Mouse (Mus musculus): ENCODE results near the gene Slc5a4b.

Slc5a4b gene

DNA sequence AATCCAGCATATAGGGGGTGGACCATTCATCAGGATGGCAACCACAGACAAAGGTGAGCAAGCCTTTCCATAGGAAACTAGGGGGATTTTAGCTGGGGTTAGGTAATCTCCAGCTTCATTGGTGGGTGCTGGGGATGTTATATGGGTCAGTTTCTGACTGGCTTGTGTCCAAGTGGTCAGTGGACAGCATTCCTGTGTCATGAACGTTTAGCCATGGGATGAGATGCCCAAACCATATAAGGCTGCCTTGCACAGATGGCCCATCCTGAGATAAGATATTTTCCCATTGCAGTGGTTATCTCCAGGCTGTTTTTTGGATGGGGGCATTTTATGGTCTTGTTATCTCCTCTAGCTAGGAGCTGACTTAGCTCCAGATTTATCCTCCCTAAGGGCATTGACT is 64.0 kb downstream of the Slc5a4b start:
- no peak for DNase-seq (ENCODE audit: extremely low read depth, low read depth, low spot score)

DNA sequence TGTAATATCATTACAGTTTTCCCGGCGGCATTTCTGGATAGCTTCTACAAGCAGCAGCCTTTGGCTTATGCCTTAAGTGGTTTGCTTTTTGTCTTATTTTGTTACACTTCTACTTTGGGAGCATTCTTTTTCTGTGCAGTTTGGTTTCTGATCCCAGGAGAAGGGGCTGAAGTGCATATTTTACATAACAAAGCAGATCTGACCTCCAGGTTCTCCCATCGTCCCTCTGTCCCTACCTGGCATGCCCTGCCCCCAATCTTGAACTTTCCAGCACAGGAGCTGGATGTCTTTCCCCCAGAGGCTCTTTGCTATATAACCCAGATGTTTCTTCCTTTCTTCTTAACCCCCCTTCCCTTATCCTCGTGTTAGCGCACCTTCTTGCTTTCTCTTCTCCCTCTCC is 65.4 kb downstream of the Slc5a4b start:
- no peak for DNase-seq (ENCODE audit: extremely low read depth, low read depth, low spot score)

DNA sequence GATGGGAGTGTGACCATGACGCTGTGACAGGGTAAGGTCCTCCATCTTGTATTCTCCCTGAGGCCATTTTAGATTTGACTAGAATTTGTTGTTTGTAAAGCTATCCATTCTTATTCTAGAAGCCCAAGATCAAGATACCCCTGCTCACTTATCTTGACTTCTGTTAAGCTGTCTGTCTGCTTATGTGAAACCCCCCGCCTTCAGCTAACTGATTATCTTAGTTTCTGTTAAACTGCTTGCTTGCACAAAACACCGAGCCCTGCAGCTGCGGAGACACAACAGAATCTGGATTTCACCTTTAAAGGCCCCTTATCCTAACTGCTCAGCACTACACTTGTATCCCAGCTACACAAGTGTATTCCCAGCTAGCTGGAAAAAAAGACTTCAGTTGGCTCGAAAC is 73.8 kb downstream of the Slc5a4b start:
- DNase-seq (ENCODE audit: extremely low read depth, low read depth, low spot score), result no peak

DNA sequence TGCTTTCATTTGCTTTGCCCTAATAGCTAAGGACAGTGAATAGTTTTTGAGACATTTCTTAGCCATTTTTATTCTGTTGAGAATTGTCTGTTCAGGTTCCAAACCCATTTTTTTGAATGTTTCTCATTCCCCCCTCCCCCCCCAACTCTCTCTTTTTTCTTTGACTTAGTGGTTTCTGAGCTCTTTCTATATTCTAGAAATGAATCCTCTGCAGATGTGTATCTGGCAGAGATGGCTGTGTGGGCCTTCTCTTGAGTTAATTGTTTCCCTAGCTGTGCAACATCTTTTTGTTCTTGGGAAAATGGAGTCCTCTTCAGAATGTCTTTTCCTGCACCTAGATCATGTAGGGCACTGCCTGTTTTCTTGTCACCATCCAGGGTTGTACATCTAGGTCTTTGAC is 75.5 kb downstream of the Slc5a4b start:
- DNase-seq (ENCODE audit: extremely low read depth, low read depth, low spot score), result no peak

DNA sequence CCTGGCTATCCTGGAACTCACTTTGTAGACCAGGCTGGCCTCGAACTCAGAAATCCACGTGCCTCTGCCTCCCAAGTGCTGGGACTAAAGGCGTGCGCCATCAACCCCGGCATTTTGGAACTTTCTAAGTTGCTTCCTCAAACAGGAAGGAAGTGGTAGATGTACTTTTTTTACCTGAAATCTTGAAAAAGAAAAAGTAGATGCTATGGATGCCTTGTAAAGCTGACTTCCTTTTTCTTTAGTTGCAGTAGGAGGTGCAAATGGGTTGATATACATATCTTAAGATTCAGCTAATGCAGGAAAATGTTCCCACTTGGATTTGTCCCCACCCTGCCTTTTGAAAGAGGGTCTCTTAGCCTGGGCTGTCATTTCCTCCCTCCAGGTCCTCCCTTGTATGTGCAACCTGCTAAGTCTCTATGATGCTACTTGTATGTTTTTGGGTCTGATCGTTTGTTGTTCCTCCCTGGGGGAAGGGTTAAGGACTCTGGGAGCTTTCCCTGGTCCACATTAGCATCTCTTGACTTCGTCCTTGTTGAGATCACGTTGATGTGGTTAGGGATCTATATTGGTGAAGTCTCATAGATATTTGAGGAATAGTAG is 76.7 kb downstream of the Slc5a4b start:
- DNase-seq (ENCODE audit: extremely low read depth, low read depth, low spot score), result no peak

DNA sequence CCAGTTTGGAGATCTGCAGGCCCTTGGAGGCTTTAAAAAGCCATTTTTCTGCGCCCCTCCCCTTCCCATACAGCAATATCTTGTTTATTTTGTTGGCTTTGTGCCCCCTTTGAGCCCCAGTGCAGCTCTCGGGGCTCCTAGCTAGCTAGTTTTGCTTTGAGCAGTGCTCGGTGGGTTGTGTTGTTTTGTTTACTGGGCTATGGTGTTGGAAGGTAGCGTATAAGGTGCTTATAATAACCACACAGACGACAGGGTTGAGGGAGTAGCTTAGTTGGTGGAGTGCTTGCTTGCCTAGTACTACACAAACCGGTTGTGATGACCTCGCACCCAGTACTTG is 77.7 kb downstream of the Slc5a4b start:
- no peak for DNase-seq (ENCODE audit: extremely low read depth, low read depth, low spot score)

DNA sequence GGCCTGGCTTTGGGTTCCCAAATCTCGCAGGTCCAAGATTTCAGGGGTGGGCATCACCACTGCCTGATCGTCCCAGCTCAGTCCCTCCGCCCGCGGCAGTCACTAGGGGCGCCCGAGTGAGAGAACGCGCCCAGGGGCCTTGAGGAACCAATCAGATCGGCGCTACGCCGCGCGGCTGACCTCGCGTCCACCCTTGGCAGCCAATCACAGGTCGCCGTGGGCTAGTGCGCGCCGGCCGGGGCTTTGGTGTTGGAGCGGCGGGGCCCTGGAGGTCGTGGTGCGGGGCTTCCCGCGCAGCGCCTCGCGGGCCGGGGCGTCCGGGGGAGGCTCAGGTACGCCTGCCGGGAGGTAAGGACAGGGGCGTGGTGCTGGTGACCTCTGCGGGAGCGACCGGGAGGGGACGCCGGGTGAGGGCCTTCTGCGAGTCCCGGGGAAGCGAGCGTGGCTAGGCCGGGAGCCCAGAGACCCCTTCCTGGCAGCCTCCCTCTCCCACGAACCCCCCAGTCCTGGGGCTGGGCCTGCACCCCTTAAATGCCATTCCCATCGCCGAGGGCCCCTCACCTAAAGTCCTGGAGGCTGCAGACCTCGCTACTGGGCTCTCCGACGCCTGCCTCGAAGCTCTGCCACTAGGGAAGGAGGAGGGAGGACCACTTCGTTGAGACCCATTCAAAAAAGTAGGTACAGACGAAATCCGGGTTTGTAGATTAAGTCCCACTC is 78.2 kb downstream of the Slc5a4b start, which contains the start of gene Zfp280b:
Zfp280b (plus strand) TSS at position 249 of the 717 bp plus-strand sequence.
- no peak for DNase-seq (ENCODE audit: extremely low read depth, low read depth, low spot score)

DNA sequence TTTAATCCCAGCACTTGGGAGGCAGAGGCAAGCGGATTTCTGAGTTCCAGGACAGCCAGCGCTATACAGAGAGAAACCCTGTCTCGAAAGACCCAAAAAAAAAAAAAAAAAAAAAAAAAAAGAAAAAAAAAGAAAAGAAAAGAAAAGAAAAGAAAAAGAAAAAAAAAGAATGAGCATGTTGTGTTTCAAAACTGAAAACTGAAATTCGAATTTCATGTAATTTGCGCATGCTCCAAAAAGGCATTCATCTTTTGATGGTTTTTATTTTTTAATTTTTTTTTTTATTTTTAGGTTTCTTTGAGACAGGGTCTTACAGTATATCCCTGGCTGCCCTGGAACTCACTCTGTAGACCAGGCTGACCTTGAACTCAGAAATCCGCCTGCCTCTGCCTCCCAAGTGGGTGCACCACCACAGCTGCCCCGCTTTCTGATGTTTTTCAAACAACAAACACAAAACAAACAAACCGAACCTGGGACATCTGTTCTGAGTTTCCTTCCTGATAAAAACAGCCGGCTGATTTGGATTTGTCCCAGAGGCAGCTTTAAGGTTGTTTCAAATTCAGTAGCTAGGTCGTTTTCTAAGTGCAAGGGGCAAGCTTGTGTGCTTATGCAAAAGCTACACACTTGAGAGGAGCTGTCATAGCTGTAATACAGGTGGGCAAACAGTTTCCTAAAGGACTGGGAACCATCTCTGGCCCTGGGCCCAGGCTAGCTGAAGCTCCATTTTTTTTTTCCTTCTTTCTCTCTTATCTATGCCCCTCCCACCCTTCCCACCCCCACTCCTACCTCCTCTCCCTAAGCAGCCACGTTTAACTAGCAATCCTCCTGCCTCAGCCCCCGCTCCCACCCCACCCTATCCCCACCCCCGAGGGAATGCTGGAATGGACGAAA is 79.0 kb downstream of the Slc5a4b start:
- no peak for DNase-seq (ENCODE audit: extremely low read depth, low read depth, low spot score)

DNA sequence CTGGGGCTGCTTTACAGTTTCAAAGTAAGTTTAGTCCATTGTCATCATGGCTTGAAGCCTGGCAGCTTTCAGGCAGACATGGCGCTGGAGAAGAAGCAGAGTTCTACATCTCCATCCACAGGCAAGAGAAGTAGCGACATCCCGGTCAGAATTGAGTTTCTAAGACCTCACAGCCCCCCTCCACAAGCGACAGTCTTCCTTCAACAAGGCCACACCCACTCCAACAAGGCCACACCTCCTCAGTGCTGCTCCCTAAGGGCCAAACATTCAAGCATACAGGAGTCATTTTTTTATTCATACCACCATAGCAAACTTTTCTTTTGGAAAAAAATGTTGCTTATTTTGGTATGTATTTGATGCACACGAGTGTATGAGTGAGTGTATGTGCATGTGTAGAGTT is 80.3 kb downstream of the Slc5a4b start:
- no peak for DNase-seq (ENCODE audit: extremely low read depth, low read depth, low spot score)

DNA sequence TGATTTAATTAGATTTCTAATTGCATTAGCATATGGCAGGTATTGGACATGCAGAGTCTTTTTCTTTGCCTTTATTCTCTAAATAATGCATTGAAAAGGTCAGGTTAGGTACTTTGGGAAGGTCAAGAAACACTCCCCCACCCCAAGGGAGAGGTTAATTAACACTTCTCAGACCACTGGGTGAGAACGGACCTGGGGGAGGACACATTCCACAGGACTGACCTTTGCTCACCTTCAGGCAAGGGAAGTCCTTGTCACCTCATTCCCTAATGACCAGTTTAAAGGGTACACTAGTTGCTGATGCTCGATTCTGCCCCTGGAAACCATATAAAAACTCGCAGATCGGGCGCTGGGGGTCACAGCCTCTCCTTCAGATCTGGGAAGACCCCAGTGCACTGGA is 81.5 kb downstream of the Slc5a4b start:
- DNase-seq (ENCODE audit: extremely low read depth, low read depth, low spot score), result no peak

DNA sequence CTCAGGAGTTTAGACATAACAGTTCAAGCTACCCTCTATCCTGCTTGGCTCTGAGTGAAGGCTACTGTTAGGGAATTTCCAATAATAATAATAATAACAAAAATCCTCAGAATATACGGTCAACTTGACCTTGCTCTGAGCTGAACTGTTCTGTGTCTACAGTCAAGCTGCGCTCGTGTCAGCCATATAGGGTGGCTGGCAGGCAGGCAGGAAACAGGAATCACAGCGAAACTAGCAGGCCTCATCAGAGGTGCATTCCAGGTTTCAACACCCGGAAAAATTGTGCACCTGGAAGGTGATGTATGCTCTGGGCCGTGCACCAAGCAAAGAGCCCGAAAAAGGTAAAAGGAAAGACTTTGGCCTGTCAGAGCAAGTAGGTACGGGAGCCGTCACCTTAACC is 82.4 kb downstream of the Slc5a4b start:
- no peak for DNase-seq (ENCODE audit: extremely low read depth, low read depth, low spot score)

DNA sequence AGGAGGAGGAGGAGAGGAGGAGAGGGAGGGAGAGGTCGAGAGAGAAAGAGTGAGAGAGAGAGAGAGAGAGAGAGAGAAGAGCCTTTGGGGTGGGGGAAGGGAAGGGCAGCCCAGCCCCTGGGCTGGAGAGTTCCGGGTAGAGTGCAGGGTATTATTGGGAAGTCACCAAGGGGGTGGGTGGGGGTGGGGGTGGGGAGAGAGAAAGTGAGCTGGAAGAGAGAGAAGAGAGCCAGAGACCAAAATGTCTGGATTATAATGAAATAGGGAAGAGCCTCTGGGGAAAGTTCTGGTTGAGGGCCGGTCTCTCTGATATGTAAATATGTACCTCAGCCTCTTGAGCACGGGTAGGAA is 82.8 kb downstream of the Slc5a4b start:
- no peak for DNase-seq (ENCODE audit: extremely low read depth, low read depth, low spot score)

DNA sequence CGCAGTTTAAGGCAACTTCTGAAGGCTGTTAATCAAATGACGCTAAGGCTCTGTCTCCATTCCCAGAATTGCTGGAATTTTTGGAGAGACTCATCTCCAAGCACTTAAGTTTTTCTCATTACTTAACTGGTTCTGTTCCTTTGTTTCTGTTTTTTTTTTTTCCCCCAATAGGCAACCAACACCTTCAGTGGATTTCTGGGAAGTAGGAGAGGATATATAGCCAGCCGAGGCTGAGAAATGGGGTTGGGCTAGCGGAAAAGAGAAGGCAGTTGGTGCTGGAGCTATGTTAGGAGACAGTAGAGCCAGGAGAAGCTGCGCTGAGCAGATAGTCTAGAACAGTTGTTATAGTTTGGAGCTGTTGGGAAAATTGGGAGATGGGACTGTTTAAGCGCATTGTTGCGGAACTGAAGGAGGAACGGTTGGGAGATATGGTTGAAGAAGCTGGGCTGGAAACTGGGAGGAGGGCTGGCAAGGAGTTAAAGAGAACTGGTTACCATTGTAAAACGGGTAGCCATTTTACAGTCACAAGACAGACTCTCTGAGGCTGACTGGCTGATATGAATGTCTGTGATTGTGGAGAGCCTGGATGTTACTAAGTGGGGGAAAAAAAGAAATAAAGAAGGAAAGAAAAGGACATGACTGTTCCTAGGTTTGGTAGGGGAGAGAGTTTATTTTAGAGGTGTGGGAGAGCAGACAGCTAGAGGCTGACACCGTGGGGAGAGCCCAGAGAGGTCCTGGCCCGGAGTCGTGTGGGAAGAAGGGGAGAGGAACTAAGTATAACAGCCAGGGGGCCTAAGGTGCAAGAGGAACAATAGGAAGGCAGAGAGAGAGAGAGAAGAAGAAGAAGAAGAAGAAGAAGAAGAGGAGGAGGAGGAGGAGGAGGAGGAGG is 83.4 kb downstream of the Slc5a4b start:
- DNase-seq (ENCODE audit: extremely low read depth, low read depth, low spot score), result no peak

DNA sequence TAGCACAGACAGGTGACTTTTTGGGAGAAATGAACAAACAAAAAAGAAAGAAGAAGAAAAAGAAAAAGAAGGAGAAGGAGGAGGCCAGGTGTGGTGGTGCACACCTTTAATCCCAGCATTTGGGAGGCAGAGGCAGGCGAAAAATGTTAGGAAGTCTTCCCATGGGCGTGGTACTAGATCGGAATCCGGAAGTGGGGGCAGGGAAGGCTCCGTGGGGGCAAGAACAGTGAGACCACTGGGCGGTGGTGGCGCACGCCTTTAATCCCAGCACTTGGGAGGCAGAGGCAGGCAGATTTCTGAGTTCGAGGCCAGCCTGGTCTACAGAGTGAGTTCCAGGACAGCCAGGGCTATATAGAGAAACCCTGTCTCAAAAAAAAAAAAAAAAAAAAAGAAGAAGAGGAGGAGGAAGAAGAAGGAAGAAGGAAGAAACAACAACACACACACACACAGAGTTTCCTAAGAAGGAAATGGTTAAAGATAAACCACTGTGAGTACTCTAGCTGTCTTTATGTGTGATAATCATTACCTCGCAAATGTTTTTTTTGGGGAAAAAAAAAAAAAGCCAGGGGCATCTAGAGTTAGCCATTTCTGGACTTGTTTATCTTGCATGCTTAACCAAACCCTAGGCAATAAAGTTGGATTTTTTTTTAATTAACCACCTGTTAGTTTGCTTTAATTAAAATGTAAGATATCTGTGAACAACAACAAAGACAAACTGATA is 85.1 kb downstream of the Slc5a4b start:
- DNase-seq (ENCODE audit: extremely low read depth, low read depth, low spot score), result no peak

DNA sequence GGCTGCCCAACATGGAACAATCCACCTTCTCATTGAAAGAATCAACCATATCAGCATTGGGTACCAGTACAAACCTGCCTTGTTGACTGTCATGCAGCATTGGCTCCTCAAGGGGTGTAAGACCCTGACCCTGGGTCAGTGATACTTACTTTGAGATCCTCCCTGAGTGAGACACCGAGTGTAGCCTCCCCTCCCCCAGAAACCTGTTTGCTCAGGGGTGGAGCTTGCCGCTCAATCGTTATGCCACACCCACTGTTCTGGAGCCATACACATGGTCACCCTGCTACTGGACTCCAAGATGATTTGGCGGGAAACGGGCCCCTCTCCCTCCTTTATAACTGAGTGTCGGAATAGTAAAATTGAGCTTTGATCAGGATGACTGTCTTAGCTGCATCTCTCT is 86.8 kb downstream of the Slc5a4b start:
- no peak for DNase-seq (ENCODE audit: extremely low read depth, low read depth, low spot score)

DNA sequence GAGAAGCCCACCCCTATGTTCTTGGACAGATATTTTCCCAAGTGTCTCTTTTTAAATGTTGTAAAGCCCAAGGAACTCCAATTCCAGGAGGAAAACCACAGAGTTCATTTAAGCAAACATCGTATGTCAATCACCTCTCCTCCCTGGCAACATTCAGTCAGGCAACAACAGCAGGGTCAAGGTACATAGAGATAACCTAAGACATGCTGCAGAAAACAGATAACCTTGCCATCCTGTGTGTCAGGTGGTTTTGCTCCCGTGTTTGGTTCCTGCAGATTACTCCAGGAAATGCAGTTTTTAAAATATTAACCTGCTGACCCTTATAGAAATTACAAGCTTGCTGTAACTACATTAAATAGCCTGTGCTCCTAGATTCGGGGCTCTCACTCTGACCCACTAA is 89.0 kb downstream of the Slc5a4b start:
- no peak for DNase-seq (ENCODE audit: extremely low read depth, low read depth, low spot score)

DNA sequence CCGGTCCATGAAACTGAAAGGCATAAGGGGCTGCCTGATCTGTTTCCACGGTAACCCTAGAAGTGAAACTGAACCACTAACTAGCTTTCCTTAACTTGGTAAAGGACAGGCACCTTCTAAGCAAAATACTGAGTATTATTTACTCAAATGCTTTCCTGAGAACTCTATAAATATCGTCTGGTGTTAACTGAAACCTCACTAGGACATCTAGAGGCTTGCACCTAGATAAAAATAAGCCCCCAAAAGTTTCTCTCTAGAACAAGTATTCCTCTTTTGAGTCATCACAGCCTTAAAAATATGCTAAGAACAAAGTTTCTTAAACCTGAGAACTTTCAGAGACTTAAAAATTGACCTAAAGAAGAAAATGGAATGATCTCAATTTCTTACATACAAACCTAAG is 93.9 kb downstream of the Slc5a4b start:
- DNase-seq (ENCODE audit: extremely low read depth, low read depth, low spot score), result no peak

DNA sequence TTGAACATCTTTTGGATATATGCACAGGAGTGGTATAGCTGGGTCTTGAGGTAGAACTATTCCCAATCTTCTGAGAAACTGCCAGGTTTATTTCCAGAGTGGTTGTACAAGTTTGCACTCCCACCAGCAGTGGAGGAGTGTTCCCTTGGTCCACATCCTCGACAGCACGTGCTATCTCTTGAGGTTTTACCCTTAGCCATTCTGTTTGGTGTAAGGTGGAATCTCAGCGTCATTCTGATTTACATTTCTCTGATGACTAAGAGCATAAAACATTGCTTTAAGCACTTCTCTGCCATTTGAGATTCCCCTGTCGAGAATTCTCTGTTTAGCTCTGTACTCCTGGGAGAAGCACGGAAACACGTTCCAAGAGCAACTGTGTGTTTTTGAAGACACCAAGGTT is 97.8 kb downstream of the Slc5a4b start:
- no peak for DNase-seq (ENCODE audit: extremely low read depth, low read depth, low spot score)

DNA sequence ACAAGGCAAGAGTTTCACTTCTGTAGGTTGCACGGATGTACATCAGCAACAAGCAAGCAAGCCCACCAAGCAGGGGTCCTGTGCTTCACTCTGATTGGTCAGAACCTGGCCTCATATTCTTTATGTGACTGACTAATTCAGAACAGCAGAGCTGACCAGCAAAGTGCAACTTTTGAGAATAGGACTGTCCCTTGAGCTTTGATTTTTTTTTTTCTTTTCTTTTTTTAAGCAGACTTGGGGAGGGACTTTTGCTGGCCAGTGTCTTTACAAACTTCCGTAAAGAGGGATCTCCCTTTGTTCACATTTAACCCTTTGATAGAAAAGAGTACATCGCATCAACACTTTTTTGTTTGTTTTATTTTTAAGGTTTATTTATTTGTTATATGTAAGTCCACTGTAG is 100.9 kb downstream of the Slc5a4b start:
- no peak for DNase-seq (ENCODE audit: extremely low read depth, low read depth, low spot score)
